Mouse (Mus musculus): ENCODE data around the gene Vamp3.

Vamp3 gene

DNA sequence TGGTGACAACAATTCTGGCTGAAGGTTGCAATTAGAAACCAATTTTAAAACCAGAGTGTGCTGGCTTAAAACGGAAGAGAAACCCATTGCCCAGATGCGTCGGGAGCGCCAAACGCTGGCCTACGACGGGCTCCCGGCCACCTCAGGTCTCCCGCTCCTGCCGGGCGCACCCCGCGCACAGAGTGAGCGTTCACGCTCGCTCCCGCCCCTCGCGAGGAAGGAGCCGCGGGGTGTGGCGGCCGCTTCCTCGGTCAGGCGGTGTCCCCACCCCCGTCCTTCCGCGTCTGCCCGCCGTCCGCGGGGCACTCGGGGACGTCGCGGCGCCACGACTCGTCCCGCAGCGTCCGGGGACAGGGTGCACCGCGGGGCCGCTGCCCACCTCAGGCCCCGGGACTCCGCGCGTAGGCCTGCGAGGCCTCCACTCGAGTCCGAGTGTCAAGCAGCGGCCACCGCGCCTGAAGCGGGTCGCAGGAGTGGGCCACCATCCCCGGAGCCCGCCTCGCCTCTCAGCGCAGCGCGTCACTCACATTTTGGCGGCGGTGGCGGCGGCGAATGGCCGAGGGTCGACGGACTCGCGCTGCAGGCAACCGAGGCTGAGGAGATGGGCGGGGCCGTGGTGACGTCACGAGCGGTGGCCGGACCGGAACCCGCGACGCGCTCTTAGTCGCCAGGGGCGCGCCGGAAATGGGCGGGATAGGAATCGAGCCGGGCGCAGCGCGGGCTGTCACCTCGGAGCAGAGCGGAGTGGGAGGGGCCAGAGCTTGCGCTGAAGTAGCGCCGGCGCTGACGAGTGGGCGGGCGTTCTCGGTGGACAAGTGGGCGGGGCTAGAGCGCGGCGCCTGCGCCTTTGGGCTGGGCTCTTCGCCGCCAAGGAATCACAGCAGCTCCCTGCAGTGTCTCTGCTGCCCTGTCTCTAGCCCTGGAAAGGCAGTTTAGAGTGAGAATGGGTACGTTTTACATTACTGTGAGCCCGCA is at the start of gene Vamp3:
Vamp3 (minus strand) TSS at position 617 of the 975 bp plus-strand sequence.
- in situ Hi-C loops (cut with MboI) = no loop called here

DNA sequence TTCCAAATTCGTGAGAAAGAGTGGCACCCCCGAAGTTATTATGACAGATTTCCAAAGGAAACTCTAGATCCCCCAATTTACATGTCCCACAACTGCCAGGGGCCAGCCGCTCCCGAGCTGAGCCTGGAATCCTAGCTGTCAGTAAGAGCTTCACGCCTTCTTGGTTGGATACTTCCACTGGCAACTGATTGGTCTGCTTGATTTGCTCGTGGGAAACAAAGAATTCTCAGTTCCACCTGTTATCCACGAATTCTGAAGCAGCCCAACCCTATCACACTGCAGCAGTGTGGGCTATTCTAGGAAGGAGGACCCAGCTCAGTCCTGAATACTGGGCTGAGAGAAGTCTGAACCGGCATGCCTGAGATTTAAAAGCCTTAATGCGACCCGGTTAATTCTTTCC is 48.7 kb upstream of the Vamp3 start:
- in situ Hi-C loops (cut with MboI) = no loop called here

DNA sequence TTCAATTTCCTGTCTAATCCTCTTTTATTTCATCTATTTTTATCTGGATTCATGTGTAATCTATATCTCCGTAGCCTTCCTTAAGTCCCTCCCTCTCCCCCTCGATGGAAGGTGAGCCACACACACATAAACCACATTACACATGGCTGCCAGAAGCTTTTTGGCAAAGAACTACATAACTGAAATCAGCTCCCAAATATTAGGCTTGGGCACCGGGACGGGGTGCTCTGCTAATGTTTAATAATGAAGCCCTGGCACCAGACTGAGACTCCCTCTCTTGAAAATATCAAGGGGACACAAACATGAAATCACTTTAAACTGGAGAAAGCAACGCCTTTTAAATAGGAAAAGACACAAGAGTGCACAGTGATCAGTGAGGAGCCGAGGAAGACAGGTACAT is 48.1 kb upstream of the Vamp3 start:
- in situ Hi-C loops (cut with MboI) = no loop called here

DNA sequence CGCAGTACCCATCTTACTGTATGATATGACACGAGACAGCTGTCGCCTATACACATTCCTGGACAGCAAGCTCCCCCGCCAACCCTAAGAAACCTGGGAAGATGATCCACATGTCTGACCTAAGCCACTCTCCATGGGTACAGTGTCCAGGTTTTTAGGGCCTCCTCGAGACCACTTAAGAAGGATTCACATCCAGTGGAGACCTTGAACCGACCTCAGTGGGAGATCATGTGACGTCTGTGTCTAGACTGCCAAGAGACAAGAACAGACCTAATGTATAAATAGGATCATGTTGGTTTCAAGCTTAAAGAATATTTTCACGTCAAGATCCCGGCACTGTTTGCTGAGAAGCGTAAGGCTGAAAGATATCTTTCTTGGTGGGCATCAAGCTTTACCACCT is 46.4 kb upstream of the Vamp3 start:
- in situ Hi-C loops (cut with MboI) = no loop called here

DNA sequence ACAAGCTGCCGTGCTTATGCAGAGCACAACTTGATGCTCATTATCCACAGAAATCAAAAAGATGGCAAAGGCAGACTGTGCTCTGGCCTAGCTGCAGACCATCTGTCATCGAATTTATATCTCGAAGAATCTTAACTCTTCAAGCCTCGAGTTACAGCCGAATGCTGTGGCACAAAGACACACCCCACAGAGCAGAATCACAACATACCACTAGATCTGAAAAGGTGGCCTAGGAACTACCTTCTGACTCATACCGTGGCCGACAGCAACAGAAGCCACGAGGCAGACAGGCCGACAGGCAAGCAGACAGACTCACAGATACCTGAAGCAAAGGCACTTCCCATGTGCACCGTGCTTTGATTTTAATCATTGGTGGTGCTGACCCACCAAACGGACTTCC is 45.9 kb upstream of the Vamp3 start:
- in situ Hi-C loops (cut with MboI) = no loop called here

DNA sequence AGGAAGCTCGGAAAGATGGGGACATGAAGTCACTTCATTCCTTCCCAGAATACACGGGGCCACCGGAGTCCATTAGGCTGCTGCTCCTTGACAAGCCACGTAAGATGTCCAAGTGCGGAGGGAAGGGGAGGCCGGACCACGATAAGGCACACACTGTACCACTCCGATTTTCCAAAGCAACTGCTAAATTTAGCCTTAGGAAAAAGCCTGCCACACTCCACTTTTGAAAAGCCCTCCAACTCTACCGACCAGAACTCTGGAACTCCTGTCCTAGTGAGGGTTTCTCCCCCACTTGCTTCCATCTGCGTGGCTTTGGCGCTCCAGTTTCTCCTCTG is 39.3 kb upstream of the Vamp3 start:
- in situ Hi-C loops (cut with MboI) = no loop called here

DNA sequence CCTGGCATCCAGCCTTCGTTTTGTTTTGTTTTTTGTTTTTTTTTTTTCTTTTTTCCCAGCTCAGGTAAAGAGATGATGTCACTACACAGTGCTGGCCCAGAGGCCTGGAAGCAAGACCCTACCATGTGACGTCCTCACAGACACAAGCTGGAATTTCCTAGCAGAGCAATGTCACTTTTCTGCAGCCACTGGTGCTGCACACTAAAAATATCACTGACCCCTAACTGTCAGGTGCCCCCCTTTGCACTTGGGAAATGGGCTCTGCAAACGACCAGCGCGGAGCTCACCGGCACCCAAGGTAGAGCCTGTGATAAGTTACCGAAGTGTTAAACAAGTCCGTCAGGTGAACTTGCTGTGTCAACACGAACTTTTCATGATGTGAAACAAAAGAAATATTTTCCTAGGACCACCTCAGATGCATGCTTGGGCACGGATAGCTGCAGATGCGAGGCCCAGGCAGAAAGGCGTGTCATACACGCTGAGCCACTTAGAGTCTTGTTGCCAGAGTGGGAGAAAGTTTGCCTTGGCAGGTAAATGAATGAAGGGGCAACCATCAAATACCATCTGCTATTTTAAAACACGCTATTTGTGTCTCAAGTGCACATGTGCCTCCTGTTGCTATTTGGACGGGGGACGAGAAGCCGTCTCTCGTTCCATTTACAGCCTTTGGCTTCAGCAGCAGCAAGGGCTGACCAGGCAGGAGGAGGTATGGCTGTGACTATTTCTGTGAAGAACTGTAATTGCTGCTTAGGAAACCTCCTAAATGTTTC is 38.8 kb upstream of the Vamp3 start:
- in situ Hi-C loops (cut with MboI) = no loop called here

DNA sequence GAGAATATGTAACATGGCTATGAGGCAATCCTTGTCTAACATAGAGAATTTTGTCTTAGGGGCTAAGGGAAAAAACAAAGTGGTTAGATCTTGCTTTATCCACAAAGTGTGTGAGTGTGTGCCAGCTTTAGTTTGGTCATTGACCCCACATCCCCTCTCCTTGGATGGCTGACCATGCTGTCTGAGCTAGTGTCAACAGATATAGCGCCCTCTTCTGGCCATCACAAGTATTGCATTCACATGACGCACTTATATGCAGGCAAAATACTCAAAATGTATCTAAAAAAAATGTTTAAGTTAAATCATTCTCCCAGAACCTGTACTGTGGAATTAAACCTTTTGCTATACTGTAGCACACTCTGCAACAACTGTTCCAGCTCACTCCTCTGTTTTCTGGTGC is 37.4 kb upstream of the Vamp3 start:
- in situ Hi-C loops (cut with MboI) = no loop called here

DNA sequence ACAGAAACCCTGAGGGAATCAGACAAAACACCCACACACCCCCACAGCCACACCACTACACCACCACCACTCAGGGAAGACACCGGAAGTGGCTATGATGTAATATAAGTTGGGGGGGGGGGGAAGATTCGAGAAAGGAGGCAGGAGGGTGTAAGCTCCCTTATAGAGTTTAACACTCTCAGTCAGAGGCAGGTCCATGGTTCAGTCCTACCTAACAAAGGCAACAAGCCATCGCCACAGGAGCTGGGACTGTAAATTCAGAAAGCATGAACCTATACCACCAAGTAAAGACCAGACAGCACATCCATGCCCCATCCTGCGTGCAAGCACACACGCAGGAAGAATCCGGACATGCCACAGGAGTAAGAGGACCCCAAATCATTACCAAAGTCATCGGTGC is 31.5 kb upstream of the Vamp3 start, which contains the start of gene Gm13090:
Gm13090 (plus strand) TSS at position 301 of the 400 bp plus-strand sequence.
- in situ Hi-C loops (cut with MboI) = no loop called here

DNA sequence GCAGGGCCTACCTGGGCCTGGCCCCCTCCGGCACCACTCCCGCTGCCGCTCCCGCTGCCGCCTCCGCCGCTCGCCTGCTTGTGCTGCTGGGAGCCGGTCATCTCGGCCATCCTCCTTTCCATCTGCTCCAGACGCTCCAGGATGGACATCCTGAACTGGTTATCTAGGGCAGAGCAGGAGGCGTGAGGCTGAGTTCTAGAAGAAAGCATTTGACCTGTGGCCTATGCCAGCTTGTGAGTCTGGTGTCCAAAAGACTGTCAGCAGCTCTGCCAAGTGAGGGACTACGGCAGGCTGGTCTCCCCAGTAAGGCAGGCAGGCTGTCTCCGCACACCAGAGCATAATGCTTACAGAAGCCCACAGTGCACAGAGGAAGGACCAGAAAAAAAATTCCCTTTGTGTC is 31.1 kb upstream of the Vamp3 start:
- in situ Hi-C loops (cut with MboI) = no loop called here

DNA sequence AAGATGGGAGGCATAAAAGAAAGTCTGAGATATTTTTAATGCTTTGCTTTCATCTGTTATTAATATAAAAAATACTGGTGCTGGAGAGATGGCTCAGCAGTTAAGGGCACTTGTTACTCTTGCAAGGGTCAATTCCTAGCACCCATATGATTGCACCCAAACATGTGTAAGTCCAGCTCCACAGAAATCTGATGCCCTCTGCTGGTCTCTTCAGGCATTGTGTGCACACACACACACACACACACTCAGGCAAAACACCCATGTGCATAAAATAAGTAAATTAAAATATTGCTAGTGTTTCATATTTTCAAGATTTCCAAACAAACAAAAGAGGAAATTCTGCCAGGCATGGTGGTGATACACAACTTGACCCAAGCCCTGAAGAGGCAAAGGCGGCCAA is 29.6 kb upstream of the Vamp3 start:
- in situ Hi-C loops (cut with MboI) = no loop called here

DNA sequence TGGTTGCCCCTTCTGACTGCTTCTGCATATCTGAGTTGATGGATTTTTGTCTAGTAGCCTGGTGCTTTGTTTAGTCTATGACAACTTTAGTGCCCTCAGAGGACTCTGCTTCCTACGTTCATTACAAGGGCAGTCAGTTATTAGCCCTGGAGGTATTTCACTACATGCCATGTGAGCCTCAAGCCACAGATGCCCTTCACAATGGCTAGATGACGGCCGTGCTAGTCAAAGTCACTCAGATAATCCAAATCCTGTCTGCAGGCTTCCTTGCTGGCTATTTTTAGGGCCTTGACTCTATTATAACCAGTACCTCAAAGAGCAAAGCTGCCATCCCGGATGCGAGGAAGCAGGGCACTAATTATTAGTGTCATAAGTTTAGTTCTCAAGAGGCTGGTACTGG is 25.3 kb upstream of the Vamp3 start:
- in situ Hi-C loops (cut with MboI) = no loop called here

DNA sequence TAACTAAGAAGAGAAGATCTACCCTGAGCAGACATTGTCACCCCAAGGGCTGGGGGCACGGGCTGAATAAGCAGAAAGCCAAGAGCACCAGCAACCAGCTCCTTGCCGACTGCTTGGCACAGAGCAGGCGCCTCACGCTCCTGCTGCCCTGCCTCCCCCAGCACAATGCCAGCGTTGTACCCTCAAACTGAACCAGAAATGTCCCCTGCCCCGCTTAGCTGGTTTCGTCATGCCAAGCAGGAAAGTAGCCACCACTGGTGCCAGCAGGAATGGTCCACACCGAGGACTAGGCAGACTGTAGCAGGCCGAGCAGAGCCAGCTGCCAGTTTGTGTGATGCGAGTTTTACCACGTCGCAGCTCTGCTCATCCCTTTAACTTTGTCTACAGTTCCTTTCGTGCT is 24.2 kb upstream of the Vamp3 start:
- in situ Hi-C loops (cut with MboI) = no loop called here

DNA sequence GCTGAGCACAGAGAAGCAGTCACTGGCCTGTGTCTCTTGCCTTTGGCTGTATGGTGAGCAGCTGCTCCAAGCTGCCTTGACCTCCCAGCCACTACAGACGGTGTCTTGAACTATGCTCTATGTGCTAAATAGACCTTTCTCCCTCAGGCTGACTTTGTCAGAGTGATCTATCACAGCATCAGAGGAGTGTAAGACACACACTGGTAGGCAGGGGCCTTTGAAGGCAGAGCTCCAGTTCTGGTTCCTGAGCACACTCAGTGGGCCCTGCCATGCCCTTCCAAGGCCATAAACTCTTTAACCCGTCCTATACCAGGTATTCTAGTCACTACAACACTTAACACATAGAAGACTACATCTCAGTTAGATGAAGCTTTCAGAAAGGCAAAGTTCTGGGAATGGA is 23.6 kb upstream of the Vamp3 start:
- in situ Hi-C loops (cut with MboI) = no loop called here

DNA sequence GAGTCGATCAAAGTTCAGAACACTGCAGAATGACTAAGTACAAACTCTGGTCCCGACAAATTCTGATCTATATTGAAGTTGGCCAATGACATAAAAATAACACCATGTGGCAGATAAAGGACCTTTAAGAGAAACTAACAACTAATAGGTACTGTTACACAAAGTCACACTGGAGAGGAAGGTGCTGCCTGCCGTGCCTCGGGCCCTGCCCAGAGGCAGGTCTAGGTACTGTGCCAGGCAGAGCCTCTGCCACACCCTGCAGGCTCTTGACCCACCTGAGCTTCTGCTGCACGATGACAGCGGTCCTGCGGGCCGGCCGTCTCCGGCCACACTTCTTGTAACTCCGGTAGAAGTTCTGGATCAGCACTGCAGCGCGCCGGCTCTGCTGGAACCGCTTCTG is 17.1 kb upstream of the Vamp3 start:
- in situ Hi-C loops (cut with MboI) = no loop called here

DNA sequence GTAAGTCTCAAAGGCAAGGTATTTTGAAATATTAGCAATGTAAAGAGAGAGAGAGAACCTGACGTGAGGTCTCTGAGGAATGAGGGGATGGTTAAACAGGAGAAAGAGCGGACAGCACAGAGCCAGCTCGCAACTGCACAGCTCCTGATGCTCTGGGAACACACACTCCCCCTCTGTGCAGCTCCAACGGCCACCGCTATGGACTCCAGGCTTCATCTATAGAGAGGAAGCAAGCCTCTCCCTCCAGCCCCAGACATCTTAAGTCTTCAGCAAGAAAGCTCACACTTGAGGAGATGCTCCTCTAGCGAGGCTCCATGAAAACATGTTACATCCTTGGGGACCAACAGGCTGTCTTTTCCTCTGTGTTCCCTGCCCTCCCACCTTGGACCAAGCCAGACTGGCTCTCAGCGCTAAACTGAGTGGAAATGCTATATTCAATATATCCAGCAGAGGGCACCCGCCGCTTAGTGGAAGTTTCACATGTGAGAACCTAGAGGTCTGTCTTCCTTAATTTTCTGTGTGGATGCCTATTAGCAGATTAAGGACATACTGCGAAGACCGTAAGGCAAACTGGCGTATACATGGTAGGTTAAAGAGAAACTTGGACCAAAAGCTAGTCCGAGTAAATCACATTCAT is 15.5 kb upstream of the Vamp3 start:
- in situ Hi-C loops (cut with MboI) = no loop called here

DNA sequence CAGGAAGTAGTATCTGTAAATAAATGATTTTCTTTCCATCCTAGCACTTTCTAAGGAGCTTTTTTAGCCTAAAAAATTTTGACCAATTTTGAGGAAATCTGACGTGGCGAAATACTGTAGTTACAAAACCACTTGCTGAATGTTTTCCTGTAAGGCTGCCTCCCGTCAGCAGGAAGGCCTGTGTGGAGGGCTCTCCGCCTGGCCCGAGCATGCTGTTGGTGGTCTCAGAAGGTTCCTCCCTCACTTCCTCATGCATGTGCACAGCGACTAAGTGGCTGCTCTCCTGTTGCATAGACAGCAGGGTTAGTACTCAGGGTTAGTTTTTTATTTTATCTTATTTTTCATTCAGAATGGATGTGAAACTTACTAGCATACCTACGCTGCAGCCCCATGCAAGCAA is 13.2 kb upstream of the Vamp3 start:
- in situ Hi-C loops (cut with MboI) = no loop called here

DNA sequence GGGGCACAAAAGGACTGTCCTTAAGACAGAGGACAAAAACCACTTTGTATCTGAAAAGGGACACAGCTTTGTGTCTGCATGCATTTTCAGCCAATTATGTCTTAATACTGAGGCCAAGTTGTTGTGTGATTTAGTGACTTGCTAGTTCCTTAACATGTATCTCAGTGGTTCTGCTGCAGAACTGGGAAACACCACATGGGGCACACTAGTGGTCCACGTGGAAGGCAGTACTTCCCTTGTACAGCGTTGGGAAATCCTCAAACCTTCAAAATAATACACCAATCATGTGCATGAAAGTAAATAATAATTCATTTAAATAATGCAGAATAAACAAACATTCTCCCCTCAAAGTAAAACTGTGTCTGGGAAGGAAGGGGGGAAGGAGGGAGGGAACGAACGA is 11.0 kb upstream of the Vamp3 start:
- in situ Hi-C loops (cut with MboI) = no loop called here

DNA sequence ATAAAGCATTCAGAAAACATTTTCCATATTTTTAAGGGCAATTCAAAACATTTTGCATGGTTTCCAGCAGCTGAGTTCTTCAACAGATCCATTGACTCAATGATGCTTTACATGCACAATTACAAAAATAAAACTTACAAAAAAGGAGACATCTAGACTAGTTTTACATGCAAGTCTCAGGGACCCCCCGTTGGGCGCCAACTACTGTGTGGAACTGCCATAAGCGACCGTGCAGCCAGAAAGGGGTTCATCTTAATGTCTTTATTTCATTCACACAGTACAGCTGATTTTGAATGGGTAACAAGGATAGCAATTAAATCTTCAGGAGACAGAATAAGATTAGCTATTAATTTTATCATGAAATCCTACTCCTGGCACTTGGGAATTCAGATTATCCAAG is 1.8 kb upstream of the Vamp3 start:
- in situ Hi-C loops (cut with MboI) = no loop called here

DNA sequence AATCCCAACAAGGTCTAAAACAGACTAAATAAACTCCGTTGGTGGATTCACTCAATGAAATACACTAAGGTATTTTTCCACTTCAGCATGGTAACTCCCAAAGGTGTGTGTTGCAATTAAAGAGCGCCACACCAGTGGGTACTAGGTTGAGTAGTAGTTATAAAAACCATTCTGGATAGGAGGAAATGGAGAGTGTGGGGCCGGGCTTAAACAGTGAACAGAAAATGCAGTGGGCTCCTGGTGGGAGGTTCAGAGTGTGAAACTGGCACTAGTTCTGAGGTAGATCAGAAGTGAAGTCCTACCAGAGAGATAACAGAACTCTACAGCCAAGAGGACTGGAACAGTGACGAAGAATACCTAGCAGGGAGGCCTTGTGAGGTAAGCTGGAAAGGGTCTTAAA is 871 bp upstream of the Vamp3 start:
- in situ Hi-C loops (cut with MboI) = no loop called here

DNA sequence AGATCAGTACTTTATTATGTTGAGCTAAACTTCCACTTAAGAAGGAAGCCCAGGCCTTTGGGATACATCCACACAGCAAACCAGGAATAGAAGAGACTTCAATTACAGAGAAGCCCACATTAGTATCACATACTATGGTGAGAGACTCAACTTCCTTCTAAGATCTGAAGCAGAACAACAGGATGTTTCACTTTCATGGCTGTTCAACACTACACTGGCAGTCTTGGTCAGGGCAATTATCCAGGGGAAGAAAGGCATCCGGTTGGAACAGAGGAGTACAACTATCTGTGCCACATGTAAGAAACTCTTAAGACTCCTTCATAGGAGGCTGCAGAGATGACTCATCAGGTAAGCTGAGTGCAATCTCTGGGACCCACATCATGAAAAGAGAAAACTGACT is 6.6 kb downstream of the Vamp3 start:
- in situ Hi-C loops (cut with MboI) = no loop called here

DNA sequence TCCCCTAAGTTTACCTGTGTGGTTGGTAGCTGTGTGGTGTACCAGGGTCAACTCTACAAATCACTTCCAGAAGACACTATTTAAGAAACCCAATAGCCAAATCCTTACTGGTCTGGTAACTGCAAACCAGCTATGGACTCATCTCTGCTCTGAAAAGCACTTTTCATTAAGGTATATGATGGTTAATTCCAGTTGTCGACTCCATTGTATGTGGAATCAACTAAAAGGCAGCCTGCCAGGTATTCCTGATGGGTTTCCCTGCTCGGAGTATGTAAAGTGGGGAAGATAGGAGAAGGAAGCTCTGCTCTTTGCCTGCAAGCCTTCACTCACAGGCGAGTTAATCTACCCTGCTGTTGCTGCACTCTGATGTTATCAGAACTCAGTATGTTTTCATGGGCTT is 11.2 kb downstream of the Vamp3 start:
- in situ Hi-C loops (cut with MboI) = no loop called here
